Mouse (Mus musculus) erythroblast, embryonic 14.5 days (primary cell): ENCODE results near the gene Lemd2.

ENCODE experiments used
- GATA1 ChIP-seq: IDR thresholded peaks from 2 replicates; pipeline ENCODE4 v1.6.1; 2012; ENCODE audit warnings: low read length, inconsistent platforms, mixed read lengths
- TAL1 ChIP-seq: IDR thresholded peaks from 3 replicates; pipeline ENCODE4 v1.6.1; 2012; ENCODE audit warnings: low read length, inconsistent platforms, mixed read lengths

DNA sequence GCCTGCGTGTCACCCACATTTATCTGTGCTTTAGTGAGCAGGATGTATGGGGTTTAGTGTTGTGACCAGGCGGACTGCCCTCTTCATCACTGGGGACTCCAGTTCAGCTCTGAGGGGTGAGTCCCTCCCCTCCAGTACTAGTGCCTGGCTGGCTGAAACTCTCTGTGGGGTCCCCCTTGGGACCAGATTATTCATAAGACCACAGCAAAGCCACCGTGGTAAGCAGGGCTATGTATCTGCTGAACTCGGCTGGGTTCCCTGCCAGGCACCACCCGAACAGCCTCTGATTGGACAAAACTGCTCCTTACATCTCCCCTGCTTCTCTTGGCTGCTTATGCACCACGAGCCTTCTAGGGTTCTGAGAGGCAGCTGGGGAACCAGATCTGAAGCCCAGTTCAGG is 14.6 kb upstream of the Lemd2 start:
- TF ChIP-seq TAL1 (no peak), GATA1 (no peak)
